Mouse (Mus musculus) lung, adult 2 months (tissue): ENCODE measurements around the gene Gng3.

Source experiments
- CTCF ChIP-seq: fragments of 200-500 bp; IDR thresholded peaks from 2 replicates; pipeline ENCODE4 v1.5.1; 2011; ENCODE audit warnings: mild to moderate bottlenecking, low read length, control low read depth; ENCODE audit not compliant: insufficient read depth
- POLR2A ChIP-seq: fragments of 200-500 bp; IDR thresholded peaks from 2 replicates; pipeline ENCODE4 v1.6.1; 2011; ENCODE audit warnings: low read depth, mild to moderate bottlenecking, control low read depth, low read length, borderline replicate concordance; ENCODE audit errors: extremely low read depth

GRCm38 (mm10) chr19:8864265-8864664 lies 25.3 kb upstream of the Gng3 start:
- no peak for TF ChIP-seq CTCF
- no peak for TF ChIP-seq POLR2A
